Mouse (Mus musculus) limb, embryonic 12.5 days (tissue): ENCODE data around the gene Cib2. TPM values are rescaled to one million over a fixed set of nuclear protein-coding genes. Genes with fewer than 3 reads are reported as not detected.

ENCODE experiments used
- ATAC-seq: fragments of 200-750 bp; cut with Nextera tagmentation; 2 replicates; pipeline ENCODE4 v1.8.0; 2017; ENCODE audit warnings: low read depth, moderate TSS enrichment; ENCODE audit not compliant: insufficient number of reproducible peaks, insufficient read depth, low FRiP score, low TSS enrichment
- H3K27ac ChIP-seq: fragments of 300-500 bp; sonication (generic); 2 replicates; pipeline ENCODE4 v1.5.1; 2016; ENCODE audit warnings: mild to moderate bottlenecking, moderate library complexity
- H3K27me3 ChIP-seq: fragments of 300-500 bp; sonication (generic); 2 replicates; pipeline ENCODE4 v1.6.1; 2016; ENCODE audit warnings: mild to moderate bottlenecking, moderate library complexity
- H3K36me3 ChIP-seq: fragments of 300-500 bp; sonication (generic); 2 replicates; pipeline ENCODE4 v1.6.1; 2016; ENCODE audit warnings: mild to moderate bottlenecking, moderate library complexity
- H3K4me1 ChIP-seq: fragments of 300-500 bp; sonication (generic); replicated peaks from 2 replicates; pipeline ENCODE4 v1.6.1; 2016
- H3K4me2 ChIP-seq: fragments of 300-500 bp; sonication (generic); 2 replicates; pipeline ENCODE4 v1.6.1; 2016; ENCODE audit warnings: mild to moderate bottlenecking, moderate library complexity
- H3K4me3 ChIP-seq: fragments of 300-500 bp; sonication (generic); replicated peaks from 2 replicates; pipeline ENCODE4 v1.5.1; 2016; ENCODE audit warnings: mild to moderate bottlenecking
- H3K9ac ChIP-seq: fragments of 300-500 bp; sonication (generic); replicated peaks from 2 replicates; pipeline ENCODE4 v1.6.1; 2016; ENCODE audit warnings: mild to moderate bottlenecking, moderate library complexity
- H3K9me3 ChIP-seq: fragments of 300-500 bp; sonication (generic); 2 replicates; pipeline ENCODE4 v1.6.1; 2016; ENCODE audit warnings: mild to moderate bottlenecking, moderate library complexity
- WGBS: fragments of 180-500 bp; shearing (Covaris S2); methylation state at CpG from one replicate; pipeline ENCODE4 v1.1.7; 2016; 5-methylcytosine and 5-hydroxymethylcytosine counted together
- polyA plus RNA-seq: library from polyadenylated mRNA; unstranded; fragments of >200 nt; fragmentation: Nextera tagmentation; extraction: Ambion mirVana; gene quantifications from 2 replicates; pipeline ENCODE4 v1.2.1, GENCODE M21; 2016

Gene Cib2
- polyA plus RNA-seq, 1 experiment from 2014 or later = 23.0 TPM

DNA sequence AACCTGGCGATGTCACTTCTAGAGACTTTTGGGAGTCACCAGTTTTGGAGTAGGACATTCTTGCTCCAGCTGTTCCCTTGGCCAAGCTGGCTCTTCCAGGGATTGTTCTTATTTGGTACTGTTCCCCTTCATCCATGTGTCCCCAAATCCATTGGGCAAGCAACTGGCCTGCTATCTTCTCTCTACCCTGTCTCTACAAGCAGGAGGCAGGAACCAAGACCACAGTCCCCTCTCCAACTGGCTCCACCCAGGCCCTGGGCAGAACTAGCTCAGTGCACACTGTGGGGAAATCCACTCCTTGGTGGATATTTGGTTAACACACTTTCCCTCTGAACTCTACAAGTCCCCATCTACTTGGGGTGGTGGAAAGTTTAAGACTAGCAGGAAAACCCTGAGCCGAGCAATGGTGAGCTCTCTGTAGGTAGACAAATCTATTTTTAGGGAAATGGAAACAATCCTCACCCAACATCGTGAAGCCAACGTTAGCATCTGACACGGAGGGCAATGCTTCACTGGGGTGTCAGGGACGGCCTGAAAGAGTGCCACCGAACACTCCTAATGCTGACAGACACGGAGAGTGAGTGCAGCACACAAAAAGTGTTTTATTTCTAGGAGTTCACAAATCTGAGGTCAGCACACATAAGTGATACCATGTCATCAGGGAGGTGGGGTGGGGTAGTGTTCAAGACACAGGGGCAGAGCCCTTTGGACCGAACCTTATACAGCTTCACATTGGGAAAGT, 15.6 kb downstream of the Cib2 start:
- WGBS = 83% methylated on average over 9 of the region's 9 CpGs
- no peaks in the 10 kb centered on the region; the same call in 1 of the 2 replicates for H3K4me1 ChIP-seq
- H3K36me3 ChIP-seq = 0 out of 2 replicates have a peak, but pooled peaks cover 10% of the 10 kb centered on the region
- no peak for ATAC-seq
- no peaks in the 10 kb centered on the region for H3K9me3 ChIP-seq
- H3K4me2 ChIP-seq = no peak overlapping the region
- H3K27me3 ChIP-seq = no peaks in the 10 kb centered on the region
- no peak overlapping the region for H3K27ac ChIP-seq
- no peak overlapping the region for H3K9ac ChIP-seq
- no peak overlapping the region for H3K4me3 ChIP-seq

DNA sequence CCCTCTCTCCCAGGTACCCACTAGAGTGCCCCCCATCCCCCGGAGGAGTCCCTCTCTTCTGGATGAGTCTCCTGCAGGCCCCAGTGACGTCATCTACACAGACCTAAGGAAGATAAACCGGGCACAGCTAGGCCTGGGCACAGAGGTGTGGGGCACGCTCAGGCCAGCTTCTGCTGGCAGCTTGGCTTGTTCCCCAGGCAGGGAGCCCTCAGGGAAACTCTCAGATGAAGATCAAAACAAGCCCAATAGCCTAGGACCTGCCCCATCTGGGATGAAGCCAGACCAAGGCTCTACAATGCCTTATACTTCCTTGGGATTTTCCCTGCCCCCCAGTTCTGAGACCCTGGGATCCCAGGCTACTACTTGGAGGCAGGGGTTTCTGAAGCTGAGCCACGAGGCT, 19.2 kb downstream of the Cib2 start:
- Histone ChIP-seq H3K4me3 (no peak overlapping the region), H3K4me1 (no peaks in the 10 kb centered on the region; the same call in 1 of the 2 replicates), H3K27me3 (no peaks in the 10 kb centered on the region), H3K36me3 (0 out of 2 replicates have a peak, but pooled peaks cover 6% of the 10 kb centered on the region), H3K4me2 (no peak overlapping the region), H3K9me3 (no peaks in the 10 kb centered on the region), H3K9ac (no peak overlapping the region), H3K27ac (no peak overlapping the region)
- 75% methylated on average over 5 of the region's 5 CpGs for WGBS
- ATAC-seq = no peak

DNA sequence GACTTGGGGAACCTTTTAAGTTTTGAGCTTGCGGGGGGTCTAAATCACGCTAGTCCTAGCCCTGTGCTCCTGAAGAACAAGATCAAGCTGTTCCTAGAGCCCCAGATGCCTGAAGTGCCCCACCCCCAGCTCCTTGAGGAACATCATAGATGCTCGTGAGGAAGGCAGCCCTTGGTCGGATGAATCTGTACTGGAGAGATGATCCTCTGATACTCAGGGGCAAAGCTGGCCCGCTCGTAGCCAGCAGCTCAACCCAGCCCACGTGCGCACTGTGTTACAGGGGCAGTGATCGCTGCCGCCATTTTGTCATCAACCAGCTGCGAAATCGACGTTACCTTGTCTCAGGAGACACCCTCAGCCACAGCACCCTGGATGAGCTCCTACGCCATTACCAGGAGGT, 21.3 kb downstream of the Cib2 start, which contains the start of gene Sh2d7:
TSS of gene Sh2d7 (plus strand) at position 301 of the 400 bp plus-strand sequence.
- Histone ChIP-seq H3K4me3 (no peak within 1 kb of the TSS), H3K27ac (no peak within 1 kb of the TSS), H3K36me3 (no peaks in the 10 kb centered on the region), H3K27me3 (no peaks in the 10 kb centered on the region), H3K9me3 (no peaks in the 10 kb centered on the region), H3K4me2 (no peak within 1 kb of the TSS), H3K4me1 (peaks cover 8% of the 10 kb centered on the region), H3K9ac (no peak within 1 kb of the TSS)
- WGBS = 90% methylated on average over 14 of the region's 14 CpGs
- ATAC-seq = no peak

DNA sequence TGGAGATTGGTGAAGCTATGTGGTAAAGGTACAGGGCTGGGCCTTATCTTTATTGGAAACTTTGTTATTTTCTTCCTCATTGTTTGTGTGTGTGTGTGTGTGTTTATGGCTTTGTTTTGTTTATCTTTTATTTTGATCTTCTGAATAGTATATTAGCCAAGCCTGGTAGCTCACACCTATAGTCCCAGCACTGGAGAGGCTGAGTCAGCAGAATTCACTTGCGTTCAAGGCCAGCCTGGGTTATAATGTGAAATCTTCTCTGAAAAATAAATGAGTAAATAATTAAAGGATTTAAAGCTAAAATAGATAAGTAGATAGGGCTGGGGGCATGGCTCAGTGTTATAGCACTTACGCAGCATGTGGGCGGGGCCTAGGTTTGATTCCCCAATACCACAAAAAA, 21.8 kb downstream of the Cib2 start:
- Histone ChIP-seq H3K4me2 (no peak overlapping the region), H3K9ac (no peak overlapping the region), H3K36me3 (no peaks in the 10 kb centered on the region), H3K27ac (no peak overlapping the region), H3K27me3 (no peaks in the 10 kb centered on the region), H3K9me3 (no peaks in the 10 kb centered on the region), H3K4me3 (no peak overlapping the region), H3K4me1 (peaks cover 8% of the 10 kb centered on the region)
- ATAC-seq = no peak
- WGBS = 92% methylated on average over 3 of the region's 3 CpGs

DNA sequence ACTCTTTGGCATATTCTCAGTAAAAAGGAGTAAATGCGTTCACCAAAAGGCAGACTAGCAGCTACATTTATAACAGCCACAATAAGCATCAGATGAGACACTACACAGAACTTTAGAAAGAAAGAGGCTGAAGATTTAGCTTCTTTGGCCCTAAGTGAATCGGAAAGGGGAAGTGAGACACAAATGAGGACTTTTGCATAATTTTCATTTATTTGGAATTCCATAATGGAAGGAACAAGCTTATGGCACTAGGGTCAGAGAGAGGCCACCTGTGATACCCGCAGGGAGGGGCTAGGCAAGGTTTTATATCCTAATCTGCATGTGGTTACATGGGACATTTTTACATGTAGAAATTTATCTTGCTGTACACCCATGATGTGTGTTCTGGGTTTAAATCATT, 22.5 kb downstream of the Cib2 start:
- peaks cover 8% of the 10 kb centered on the region for H3K4me1 ChIP-seq
- no peak for ATAC-seq

DNA sequence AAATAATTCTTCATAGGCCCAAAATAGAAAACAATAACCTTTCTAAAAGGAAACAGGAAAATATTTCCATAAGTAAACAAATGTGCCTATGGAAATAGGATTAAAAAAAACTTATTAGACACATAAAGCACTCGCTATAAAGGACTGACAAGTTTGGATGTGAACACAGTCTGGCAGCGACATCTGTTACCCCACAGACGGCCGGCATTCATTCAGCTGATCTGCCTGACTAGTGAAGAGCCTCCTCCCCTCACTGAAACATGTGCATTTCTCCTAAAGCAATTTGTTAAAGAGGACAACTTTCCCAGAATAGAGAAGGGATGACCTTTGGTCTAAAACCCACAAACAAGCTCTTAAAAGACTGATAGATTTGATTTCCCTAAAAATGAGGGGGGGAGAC, 23.0 kb downstream of the Cib2 start:
- no peaks in the 10 kb centered on the region for H3K36me3 ChIP-seq
- no peaks in the 10 kb centered on the region for H3K9me3 ChIP-seq
- H3K27ac ChIP-seq = no peak overlapping the region
- H3K9ac ChIP-seq = no peak overlapping the region
- peaks cover 8% of the 10 kb centered on the region for H3K4me1 ChIP-seq
- 63% methylated on average over 4 of the region's 4 CpGs for WGBS
- no peak overlapping the region for H3K4me3 ChIP-seq
- no peaks in the 10 kb centered on the region for H3K27me3 ChIP-seq
- no peak overlapping the region for H3K4me2 ChIP-seq
- no peak for ATAC-seq

More for the DNA sequence above, 22.5 kb downstream of the Cib2 start:
- H3K9me3 ChIP-seq = no peaks in the 10 kb centered on the region
- no peak overlapping the region for H3K9ac ChIP-seq
- H3K36me3 ChIP-seq = no peaks in the 10 kb centered on the region
- H3K4me3 ChIP-seq = no peak overlapping the region
- H3K4me2 ChIP-seq = no peak overlapping the region
- no peak overlapping the region for H3K27ac ChIP-seq
- H3K27me3 ChIP-seq = no peaks in the 10 kb centered on the region
- 85% methylated on average over 3 of the region's 3 CpGs for WGBS

DNA sequence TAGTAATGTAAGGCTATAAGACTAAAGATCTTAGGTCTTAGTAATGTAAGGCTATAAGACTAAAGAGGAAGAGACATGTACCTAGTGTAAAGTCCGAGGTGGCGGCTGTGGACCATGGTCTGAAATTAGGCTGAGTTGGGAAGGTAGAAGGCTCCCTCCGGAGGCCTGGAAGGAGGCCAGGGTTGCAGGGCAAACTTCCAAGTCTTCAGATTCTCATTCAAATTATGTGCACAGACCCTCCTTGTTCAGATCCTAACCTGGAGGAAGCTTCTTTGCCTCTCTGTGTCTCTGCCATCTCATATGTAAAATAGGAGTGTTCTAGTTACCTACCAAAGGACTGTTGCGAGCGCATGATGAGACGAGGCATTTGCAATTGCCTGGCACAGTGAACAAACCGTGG, 23.8 kb downstream of the Cib2 start:
- no peaks in the 10 kb centered on the region for H3K9me3 ChIP-seq
- H3K9ac ChIP-seq = no peak overlapping the region
- H3K4me1 ChIP-seq = peaks cover 8% of the 10 kb centered on the region
- no peak overlapping the region for H3K4me3 ChIP-seq
- no peak for ATAC-seq
- no peaks in the 10 kb centered on the region for H3K27me3 ChIP-seq
- WGBS = 88% methylated on average over 7 of the region's 7 CpGs
- H3K36me3 ChIP-seq = no peaks in the 10 kb centered on the region
- H3K4me2 ChIP-seq = no peak overlapping the region
- no peak overlapping the region for H3K27ac ChIP-seq

DNA sequence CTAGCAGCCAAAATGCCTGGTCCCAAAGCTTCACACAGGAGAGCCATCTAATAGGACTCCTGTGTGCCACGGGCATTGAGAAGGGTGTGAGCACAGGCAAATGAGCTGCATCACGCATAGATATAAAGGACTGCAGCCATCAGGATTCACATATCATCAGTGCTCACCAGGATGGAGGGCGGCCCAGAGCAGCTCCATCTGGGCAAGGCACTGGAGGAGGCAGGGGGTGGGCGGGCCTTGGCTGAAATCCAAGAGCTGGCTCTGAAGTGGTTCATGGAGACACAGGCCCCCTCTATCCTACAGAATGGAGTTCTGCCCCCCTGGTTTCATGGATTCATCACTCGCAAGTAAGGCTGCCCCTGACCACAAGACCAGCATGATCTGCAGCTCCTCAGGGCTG, 26.0 kb downstream of the Cib2 start:
- WGBS = 73% methylated on average over 5 of the region's 5 CpGs
- H3K9ac ChIP-seq = no peak overlapping the region
- no peaks in the 10 kb centered on the region for H3K9me3 ChIP-seq
- H3K4me1 ChIP-seq = peaks cover 8% of the 10 kb centered on the region
- H3K27me3 ChIP-seq = no peaks in the 10 kb centered on the region
- H3K4me3 ChIP-seq = no peak overlapping the region
- ATAC-seq = no peak
- no peaks in the 10 kb centered on the region for H3K36me3 ChIP-seq
- H3K4me2 ChIP-seq = no peak overlapping the region
- no peak overlapping the region for H3K27ac ChIP-seq

DNA sequence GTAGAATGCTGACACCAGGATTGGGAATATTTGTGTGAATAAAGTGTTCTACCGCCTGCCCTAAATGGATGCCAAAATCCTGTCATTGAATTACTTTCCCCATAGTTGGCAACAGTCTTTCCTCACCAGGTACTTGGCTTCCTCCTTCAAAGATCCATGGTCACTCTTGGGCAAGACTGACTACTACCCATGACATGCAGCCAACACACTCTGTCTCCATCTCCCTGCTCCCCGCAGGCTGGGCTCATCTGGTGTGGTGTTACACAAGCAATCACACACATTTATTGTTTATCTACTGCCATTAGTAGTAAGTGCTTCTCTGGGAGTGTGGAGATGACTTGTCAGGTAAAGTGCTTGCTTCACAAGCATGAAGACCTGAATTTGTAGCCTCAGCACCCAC, 27.1 kb downstream of the Cib2 start:
- WGBS = 87% methylated on average over 2 of the region's 2 CpGs
- H3K4me1 ChIP-seq = peaks cover 8% of the 10 kb centered on the region

DNA sequence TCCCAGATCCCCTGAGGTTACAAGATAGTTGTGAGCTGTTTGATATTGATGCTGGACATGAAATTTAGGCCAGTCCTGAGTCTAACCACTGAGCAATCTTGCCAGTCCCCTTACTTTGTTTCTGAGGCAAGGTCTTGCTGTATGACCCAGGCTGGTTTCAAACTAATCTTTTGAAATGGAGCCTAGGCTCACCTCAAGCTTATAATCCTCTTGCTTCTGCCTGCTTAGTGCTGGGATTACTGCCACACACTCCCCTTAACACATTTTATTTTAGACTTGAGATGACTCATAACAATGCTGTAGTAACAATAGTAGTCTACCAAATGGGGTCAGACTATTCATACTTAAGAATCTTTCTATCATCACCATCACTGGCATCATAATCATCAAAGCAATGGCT, 28.6 kb downstream of the Cib2 start:
- Histone ChIP-seq H3K27ac (no peak overlapping the region), H3K27me3 (no peaks in the 10 kb centered on the region)

More for the DNA sequence above, 27.1 kb downstream of the Cib2 start:
- no peak overlapping the region for H3K27ac ChIP-seq
- no peaks in the 10 kb centered on the region for H3K36me3 ChIP-seq
- no peak overlapping the region for H3K4me3 ChIP-seq
- H3K9ac ChIP-seq = no peak overlapping the region
- H3K27me3 ChIP-seq = no peaks in the 10 kb centered on the region
- H3K4me2 ChIP-seq = no peak overlapping the region
- no peaks in the 10 kb centered on the region for H3K9me3 ChIP-seq
- no peak for ATAC-seq

DNA sequence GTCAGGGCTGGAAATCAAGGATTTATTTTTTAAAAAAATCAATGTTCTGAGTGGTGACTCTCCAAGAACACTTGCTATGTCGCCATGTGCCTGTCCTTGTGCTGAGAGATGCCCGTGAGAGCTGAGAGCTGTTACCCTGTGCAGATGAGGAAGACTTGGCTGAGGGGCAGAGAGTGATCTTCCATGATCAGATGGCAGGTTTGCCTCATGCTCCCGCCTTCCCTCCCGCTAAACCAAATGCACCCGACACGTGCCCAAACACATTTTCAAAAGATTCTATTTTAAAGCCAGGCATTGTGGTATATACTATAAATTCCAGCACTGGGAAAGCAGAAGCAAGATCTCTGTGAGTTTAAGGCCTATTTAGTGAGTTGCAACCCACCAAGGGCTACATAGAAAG, 29.2 kb downstream of the Cib2 start:
- Histone ChIP-seq H3K9ac (no peak overlapping the region), H3K9me3 (no peaks in the 10 kb centered on the region), H3K36me3 (no peaks in the 10 kb centered on the region), H3K27ac (no peak overlapping the region), H3K4me3 (no peak overlapping the region), H3K4me1 (peaks cover 8% of the 10 kb centered on the region), H3K4me2 (no peak overlapping the region), H3K27me3 (no peaks in the 10 kb centered on the region)
- no peak for ATAC-seq
- WGBS = 80% methylated on average over 6 of the region's 6 CpGs

More for the DNA sequence above, 28.6 kb downstream of the Cib2 start:
- no peak for ATAC-seq
- Histone ChIP-seq H3K4me3 (no peak overlapping the region), H3K9ac (no peak overlapping the region), H3K4me2 (no peak overlapping the region), H3K4me1 (peaks cover 8% of the 10 kb centered on the region), H3K36me3 (no peaks in the 10 kb centered on the region), H3K9me3 (no peaks in the 10 kb centered on the region)

DNA sequence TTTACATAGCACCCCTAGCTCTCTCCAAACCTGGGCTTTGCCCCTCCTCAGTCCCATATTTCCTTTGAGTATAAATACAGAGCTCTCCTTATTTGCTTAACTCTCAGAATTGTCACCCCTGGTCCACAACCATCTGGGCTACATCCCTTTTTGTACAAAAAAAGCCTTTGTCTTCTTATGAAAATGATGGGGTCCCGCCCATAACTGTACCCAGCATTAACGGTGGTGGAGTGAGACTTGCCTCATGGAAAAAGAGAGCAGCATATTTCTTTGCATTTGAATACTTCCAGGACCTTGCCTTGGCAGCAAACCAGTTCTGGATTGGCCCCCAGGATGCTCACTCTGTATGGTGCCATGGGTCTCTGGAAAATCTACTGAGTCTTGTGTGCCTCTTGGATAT, 30.1 kb downstream of the Cib2 start:
- WGBS = 84% methylated on average over 2 of the region's 2 CpGs
- no peak overlapping the region for H3K27ac ChIP-seq
- H3K36me3 ChIP-seq = no peaks in the 10 kb centered on the region
- H3K9ac ChIP-seq = no peak overlapping the region
- no peaks in the 10 kb centered on the region for H3K9me3 ChIP-seq
- no peak overlapping the region for H3K4me3 ChIP-seq
- H3K4me1 ChIP-seq = peaks cover 8% of the 10 kb centered on the region
- H3K4me2 ChIP-seq = no peak overlapping the region
- H3K27me3 ChIP-seq = no peaks in the 10 kb centered on the region
- ATAC-seq = no peak
